Mouse (Mus musculus): Measurements from ENCODE around the gene Ap2m1.
"Not testable (repeated sequence)": the region's sequence is repeated elsewhere in the genome, so short reads cannot be mapped to it uniquely, and the experiment has no call there.

Ap2m1 gene

GRCm38 (mm10) chr16:20535296-20536080 lies at the start of gene Ap2m1:
Gene Ap2m1, plus strand, starts transcription at chr16:20535478.
- DNase-seq (ENCODE audit: low spot score in 2 of 2): peak; percentile 93 to 95

DNA sequence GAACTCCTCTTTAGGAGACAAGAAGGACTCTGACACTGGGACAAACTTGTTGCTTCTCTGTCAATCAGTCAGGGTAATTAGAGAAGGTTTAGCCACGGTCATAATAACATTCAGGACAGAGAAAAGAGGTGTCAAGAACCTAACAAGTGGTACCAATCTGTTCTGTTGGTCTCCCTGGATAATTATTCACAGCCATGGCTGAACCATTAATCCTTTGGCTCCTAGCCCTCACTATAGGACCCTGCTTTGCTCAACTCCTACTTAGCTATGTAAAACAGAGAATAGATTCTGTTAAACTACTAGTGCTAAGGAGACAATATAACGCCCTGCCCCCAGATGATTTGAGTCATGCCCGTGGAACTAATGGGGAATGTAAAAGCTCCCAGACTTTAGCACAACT lies 49.2 kb upstream of the Ap2m1 start:
- DNase-seq (ENCODE audit: low spot score in 2 of 2): no peak

- no peak for DNase-seq (ENCODE audit: low spot score in 2 of 2)
These were observed 47.1 kb upstream of the Ap2m1 start for GRCm38 (mm10) chr16:20488151-20488550.

GRCm38 (mm10) chr16:20488751-20489150 lies 46.5 kb upstream of the Ap2m1 start:
- DNase-seq (ENCODE audit: low spot score in 2 of 2): not testable (repeated sequence)

GRCm38 (mm10) chr16:20489233-20489632 lies 46.0 kb upstream of the Ap2m1 start:
- DNase-seq (ENCODE audit: low spot score in 2 of 2): no peak

- no peak for DNase-seq (ENCODE audit: low spot score in 2 of 2)
These were observed 44.7 kb upstream of the Ap2m1 start for GRCm38 (mm10) chr16:20490581-20490980.

GRCm38 (mm10) chr16:20491301-20491700 lies 44.0 kb upstream of the Ap2m1 start:
- no peak for DNase-seq (ENCODE audit: low spot score in 2 of 2)

DNA sequence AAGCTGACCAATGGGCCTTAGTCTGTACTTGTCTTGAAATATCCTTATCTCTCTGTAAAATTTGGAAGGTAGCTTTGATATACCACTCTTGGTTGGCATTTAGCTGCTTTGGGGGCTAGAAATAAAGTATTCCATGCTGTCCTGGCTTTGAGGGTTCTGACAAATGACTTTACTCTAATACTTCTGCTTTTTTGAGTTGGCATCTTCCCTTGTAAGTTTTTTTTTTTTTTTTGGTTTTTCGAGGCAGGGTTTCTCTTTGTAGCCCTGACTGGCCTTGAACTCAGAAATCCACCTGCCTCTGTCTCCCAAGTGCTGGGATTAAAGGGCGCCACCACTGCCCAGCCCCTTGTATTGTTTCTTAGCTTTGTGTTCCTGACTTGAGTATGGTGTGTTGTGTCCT lies 41.8 kb upstream of the Ap2m1 start:
- no peak for DNase-seq (ENCODE audit: low spot score in 2 of 2)

GRCm38 (mm10) chr16:20496671-20497600 lies 38.3 kb upstream of the Ap2m1 start:
- DNase-seq (ENCODE audit: low spot score in 2 of 2): peak; percentile 32 to 56

DNA sequence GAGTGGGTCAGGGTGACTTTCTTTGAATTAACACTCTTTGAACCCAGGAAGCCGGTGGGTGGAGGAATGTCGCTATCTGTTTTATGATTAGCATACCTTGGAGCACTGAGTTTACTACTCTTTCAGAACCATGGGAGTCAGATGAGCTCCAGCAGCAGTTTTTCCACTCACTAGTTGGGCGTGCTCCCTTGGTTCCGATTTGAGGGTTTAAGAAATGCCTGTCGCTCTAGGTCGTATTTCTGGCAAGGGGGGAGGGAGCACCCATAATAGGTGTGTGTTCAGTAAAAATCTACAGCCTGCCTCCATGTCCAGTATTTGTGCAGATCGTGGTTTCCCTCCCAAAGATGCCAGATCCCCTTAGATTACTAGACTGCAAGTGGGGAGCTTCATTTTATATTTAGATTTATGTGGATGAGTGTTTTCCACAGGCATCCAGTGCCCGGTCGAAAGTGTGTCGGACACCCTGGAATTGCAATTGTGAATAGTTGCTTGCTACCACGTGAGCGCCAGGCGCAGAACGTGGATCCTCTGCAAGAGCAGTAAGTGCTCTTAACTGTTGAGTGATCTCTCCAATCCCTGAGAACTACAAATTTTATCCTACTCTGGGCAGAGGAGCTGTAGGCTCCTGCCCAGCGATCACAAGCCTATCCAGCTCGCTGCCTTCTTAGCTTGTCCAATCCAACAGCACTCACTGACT lies 37.1 kb upstream of the Ap2m1 start:
- DNase-seq (ENCODE audit: low spot score in 2 of 2): no peak

DNA sequence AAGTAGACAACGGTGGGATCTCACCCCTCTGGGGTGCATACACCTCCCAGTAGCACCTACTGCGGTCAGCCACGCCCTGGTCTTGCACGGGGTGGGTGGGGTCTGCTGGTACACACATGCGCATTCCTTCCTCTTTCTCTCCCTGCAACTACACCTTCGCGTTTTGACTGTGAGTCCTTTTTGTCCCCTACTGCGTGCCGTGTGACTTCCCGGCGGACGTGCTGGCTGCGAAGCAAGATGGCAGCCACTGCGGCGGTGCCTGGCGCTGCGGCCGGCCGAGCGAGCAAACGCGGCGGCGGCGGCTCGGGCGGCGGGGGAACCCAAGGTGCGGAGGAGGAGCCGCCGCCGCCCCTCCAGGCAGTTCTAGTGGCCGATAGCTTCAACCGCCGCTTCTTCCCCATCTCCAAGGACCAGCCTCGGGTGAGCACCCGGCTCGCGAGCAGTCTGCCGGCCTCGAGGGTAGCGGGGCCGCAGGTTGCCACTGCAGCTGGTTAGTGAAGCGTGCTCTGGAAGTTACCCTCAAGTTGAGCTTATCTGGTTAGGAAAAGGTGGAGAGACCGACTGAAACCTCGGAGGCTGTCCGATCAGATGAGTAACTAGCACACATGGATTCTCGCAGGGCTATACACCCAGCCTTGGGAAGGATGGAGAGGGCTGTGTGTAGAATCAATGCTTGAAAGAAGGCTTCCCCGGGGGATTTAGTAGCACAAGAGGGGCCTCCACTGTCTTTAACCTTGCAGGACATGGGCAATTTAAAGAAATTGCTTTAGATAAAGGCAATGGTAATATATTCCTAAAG lies 36.4 kb upstream of the Ap2m1 start, which contains the start of gene Eif2b5:
Eif2b5 (plus strand) TSS at position 141 of the 799 bp plus-strand sequence.
- peak; percentile 84 to 92 for DNase-seq (ENCODE audit: low spot score in 2 of 2)

DNA sequence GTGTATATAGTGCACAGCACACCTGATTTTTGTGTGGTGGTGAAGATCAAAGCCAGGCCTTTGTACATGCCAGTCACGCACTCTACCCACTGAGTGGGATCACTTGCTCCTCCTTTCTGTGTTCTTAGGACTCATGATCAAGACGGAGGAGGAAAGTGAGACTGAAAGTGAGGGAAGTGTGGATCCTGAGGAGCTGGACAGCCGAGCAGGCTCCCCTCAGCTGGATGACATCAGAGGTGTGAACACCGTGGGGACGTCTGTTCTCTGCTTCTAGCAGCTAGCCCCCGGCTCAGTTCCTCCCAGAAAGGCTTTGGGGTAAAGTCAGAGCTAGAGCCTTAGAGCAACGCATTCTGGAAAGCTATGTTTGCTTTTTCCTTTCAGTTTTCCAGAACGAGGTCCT lies 29.3 kb upstream of the Ap2m1 start:
- DNase-seq (ENCODE audit: low spot score in 2 of 2): no peak

- peak in 1 of 2 experiments; percentile 30 for DNase-seq (ENCODE audit: low spot score in 2 of 2)
These were observed 25.9 kb upstream of the Ap2m1 start for GRCm38 (mm10) chr16:20509349-20509748.

DNA sequence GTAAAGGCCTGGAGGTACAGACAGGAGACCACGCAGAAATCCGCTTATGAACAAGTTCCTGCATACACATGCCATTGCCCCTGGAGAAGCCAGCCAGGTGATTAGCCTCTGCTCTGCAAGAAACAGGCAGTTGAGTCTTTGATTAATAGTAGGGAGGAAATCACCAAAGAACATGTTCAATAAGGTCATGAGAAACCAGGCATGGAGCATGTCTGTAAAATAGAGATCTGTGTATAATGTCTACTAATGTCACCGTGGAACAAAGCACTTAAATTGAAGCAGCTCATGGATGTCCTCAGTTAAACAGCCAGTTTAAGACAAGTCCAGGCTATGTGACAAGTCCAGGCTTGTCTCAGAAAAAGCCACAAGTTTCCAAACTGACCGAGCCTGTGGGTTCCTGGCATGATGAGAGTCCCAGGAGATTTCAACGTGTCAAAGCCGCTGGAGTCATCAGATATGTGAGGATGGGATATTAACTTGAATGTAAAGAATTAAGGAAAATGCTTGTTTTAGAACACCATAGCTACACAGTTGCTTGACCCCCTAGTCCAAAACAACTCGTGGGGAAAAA lies 23.9 kb upstream of the Ap2m1 start:
- no peak for DNase-seq (ENCODE audit: low spot score in 2 of 2)

- no peak for DNase-seq (ENCODE audit: low spot score in 2 of 2)
These were observed 19.2 kb upstream of the Ap2m1 start for GRCm38 (mm10) chr16:20516032-20516431.

- DNase-seq (ENCODE audit: low spot score in 2 of 2): peak; percentile 75 to 89
These were observed 18.5 kb upstream of the Ap2m1 start, which contains the start of gene Dvl3 for GRCm38 (mm10) chr16:20516726-20517201. Gene Dvl3, plus strand, starts transcription at chr16:20516982.

- peak; percentile 55 to 67 for DNase-seq (ENCODE audit: low spot score in 2 of 2)
These were observed 18.1 kb upstream of the Ap2m1 start for GRCm38 (mm10) chr16:20517216-20517615.

DNA sequence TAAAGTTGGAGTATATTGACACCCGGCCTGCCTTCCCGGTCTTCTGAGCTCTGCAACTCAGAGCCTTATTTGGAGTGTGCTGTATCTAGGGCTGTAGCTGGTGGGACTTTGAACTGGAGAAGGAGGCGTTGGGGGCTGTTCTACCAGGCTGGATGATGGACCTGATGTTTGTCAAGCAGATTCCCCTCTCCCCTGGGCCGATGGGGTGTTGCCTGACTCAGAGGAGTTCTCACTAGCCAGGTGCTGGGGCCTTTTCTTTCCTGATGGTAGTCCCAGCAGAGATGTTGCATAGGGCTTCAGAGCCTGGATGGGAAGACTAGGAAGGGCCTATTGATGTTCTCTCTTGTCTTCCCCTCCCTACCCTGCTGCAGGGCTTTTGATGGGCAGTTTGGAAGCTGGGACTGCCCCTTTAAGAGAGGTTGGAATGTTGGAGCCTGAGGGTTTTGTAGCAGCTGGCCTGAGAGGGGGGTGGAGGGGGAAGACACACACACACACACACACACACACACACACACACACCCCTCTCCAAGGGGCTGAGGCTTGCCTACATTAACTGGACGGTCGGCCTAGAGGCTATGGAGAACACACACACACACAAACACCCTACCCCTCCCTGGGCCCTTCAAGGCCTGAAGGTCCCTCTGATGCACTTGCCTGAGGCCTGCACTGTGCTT lies 17.4 kb upstream of the Ap2m1 start:
- peak in 1 of 2 experiments; percentile 39 for DNase-seq (ENCODE audit: low spot score in 2 of 2)

- DNase-seq (ENCODE audit: low spot score in 2 of 2): no peak
These were observed 11.4 kb upstream of the Ap2m1 start for GRCm38 (mm10) chr16:20523886-20524285.

DNA sequence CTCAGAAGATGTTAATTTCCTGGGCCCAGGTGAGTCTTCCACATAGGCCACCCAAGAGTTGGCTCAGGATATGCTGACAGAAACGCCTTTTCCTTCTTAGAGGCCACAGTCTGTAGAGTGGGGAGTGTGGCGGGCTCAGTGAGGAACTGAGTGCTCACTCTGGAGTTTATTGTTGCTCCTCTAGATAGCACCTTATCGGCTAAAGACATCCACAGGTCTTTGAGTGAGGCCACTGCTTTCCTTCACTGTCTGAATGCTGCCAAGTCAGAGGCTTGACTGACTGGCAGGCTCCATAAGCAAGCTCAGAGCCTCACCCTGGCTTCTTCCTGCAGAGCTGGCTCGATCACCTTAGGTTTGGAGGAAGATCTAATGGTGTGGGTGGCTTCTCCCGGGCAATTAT lies 6.5 kb upstream of the Ap2m1 start:
- no peak for DNase-seq (ENCODE audit: low spot score in 2 of 2)
